Mouse (Mus musculus) neural tube, embryonic 15.5 days (tissue): ENCODE data around the gene Orai1. TPM values are rescaled to one million over a fixed set of nuclear protein-coding genes. Genes with fewer than 3 reads are reported as not detected.
"Not testable (repeated sequence)": the region's sequence is repeated elsewhere in the genome, so short reads cannot be mapped to it uniquely, and the experiment has no call there.

Source experiments
- ATAC-seq: fragments of 200-750 bp; cut with Nextera tagmentation; 2 replicates; pipeline ENCODE4 v1.8.0; 2017; ENCODE audit warnings: mild to moderate bottlenecking, moderate TSS enrichment, moderate library complexity; ENCODE audit not compliant: low FRiP score
- H3K27ac ChIP-seq: fragments of 300-500 bp; sonication (generic); replicated peaks from 2 replicates; pipeline ENCODE4 v1.5.1; 2015; ENCODE audit warnings: mild to moderate bottlenecking, inconsistent platforms
- H3K27me3 ChIP-seq: fragments of 300-500 bp; sonication (generic); replicated peaks from 2 replicates; pipeline ENCODE4 v1.6.1; 2015; ENCODE audit warnings: inconsistent platforms
- H3K36me3 ChIP-seq: fragments of 300-500 bp; sonication (generic); 2 replicates; pipeline ENCODE4 v1.6.1; 2015; ENCODE audit warnings: inconsistent platforms
- H3K4me1 ChIP-seq: fragments of 300-500 bp; sonication (generic); 2 replicates; pipeline ENCODE4 v1.6.1; 2015; ENCODE audit warnings: inconsistent platforms
- H3K4me2 ChIP-seq: fragments of 300-500 bp; sonication (generic); 2 replicates; pipeline ENCODE4 v1.6.1; 2015; ENCODE audit warnings: inconsistent platforms, mild to moderate bottlenecking, moderate library complexity
- H3K4me3 ChIP-seq: fragments of 300-500 bp; sonication (generic); replicated peaks from 2 replicates; pipeline ENCODE4 v1.5.1; 2015; ENCODE audit warnings: mild to moderate bottlenecking, inconsistent platforms
- H3K9ac ChIP-seq: fragments of 300-500 bp; sonication (generic); replicated peaks from 2 replicates; pipeline ENCODE4 v1.6.1; 2015; ENCODE audit warnings: mild to moderate bottlenecking, inconsistent platforms
- H3K9me3 ChIP-seq: fragments of 300-500 bp; sonication (generic); replicated peaks from 2 replicates; pipeline ENCODE4 v1.6.1; 2016; ENCODE audit warnings: inconsistent platforms
- WGBS: fragments of 180-500 bp; shearing (Covaris S2); methylation state at CpG from one replicate; pipeline ENCODE4 v1.1.7; 2015; ENCODE audit warnings: mixed read lengths; 5-methylcytosine and 5-hydroxymethylcytosine counted together
- polyA plus RNA-seq: library from polyadenylated mRNA; unstranded; fragments of >200 nt; fragmentation: Nextera tagmentation; extraction: Ambion mirVana; gene quantifications from 2 replicates; pipeline ENCODE4 v1.2.1, GENCODE M21; 2015

Gene Orai1
- polyA plus RNA-seq, 1 experiment from 2014 or later = 14.2 TPM

DNA sequence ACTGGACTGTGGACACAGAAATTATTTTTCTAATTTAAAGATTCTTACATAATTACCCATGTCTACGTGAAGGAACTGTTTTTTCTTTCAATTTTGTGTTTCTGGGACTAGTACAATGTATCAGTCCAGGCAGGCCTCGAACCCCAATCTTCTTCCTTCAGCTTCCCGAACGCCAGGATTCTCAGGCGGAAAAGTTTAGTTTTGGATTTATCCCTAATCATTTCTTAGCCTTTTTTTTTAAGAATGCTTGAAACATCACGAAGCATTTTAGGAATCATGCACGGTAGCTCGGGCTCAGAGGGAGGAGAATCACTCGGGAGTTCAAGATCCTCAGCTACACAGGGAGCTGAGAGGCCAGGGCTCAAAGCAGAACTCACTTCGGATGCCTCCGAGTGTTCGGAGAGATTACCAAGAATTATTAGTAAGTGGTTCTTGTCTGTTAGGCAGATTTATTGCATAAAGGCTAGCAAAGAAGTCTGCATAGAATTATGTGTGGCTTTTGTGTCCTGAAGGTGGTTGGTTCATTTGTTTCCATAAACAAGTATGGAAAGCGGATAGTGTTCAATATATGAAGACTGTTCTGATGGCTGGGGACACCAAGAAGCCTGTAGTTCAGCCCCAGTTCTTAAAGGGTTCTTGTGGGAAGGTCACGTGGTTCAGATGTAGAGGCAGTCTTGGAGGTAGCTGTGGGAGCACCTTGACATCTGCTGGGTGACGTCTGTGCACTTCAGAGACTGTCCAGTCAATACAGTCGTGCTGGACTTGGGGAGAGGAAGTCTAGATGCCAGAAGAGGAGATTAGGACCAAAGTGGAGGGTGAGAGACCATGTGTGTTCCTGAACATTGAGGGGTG, 43.6 kb downstream of the Orai1 start:
- no peaks in the 10 kb centered on the region for H3K36me3 ChIP-seq
- peak overlapping the region; percentile 39 for H3K9ac ChIP-seq
- ATAC-seq = no peak
- peak overlapping the region; percentile 55 for H3K4me2 ChIP-seq
- H3K4me3 ChIP-seq = peak overlapping the region; percentile 43
- peak overlapping the region; percentile 68 for H3K27ac ChIP-seq
- H3K9me3 ChIP-seq = no peaks in the 10 kb centered on the region
- peaks cover 7% of the 10 kb centered on the region; the same call in 1 of the 2 replicates for H3K4me1 ChIP-seq
- 45% methylated on average over 16 of the region's 16 CpGs for WGBS
- H3K27me3 ChIP-seq = no peaks in the 10 kb centered on the region

DNA sequence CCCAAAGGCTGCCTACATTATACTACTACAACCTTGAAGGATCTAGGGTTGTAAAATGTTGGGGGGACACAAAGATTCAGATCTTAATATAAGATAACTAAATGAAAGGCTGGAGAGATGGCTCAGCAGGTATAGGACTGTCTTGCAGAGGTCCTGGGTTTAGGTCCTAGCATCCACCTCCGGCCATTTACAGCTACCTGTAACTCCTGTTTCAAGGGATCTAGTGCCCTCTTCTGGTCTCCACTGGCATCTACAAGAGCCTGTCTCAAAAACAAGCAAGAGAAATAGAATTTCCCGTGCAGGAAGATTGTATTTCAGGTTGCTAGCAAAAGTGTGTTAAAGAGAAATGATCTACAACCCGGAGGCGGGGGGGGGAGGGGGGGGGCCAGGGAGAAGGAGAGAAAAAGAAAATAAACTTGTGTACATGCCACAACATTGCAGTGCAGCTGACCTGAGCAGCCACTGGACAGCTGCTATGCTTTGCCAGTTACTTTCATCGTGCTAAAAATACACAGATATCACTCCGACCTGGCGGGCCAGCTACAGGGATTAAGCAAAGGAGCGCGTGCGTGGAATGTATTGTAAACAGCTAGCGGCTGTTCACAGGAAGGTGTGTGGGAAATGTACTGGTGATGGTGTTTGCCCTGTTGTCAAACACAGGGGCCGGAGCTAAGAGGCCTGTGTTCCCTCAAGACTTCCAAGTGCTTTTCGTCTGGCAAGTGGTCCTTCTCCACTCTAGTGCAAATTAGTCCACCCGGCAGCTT, 45.1 kb downstream of the Orai1 start:
- Histone ChIP-seq H3K4me2 (no peak overlapping the region), H3K9me3 (no peaks in the 10 kb centered on the region), H3K4me1 (peaks cover 7% of the 10 kb centered on the region; the same call in 1 of the 2 replicates), H3K27ac (no peak overlapping the region), H3K36me3 (no peaks in the 10 kb centered on the region), H3K27me3 (no peaks in the 10 kb centered on the region), H3K4me3 (no peak overlapping the region), H3K9ac (no peak overlapping the region)
- ATAC-seq = no peak
- WGBS = 45% methylated on average over 14 of the region's 14 CpGs

DNA sequence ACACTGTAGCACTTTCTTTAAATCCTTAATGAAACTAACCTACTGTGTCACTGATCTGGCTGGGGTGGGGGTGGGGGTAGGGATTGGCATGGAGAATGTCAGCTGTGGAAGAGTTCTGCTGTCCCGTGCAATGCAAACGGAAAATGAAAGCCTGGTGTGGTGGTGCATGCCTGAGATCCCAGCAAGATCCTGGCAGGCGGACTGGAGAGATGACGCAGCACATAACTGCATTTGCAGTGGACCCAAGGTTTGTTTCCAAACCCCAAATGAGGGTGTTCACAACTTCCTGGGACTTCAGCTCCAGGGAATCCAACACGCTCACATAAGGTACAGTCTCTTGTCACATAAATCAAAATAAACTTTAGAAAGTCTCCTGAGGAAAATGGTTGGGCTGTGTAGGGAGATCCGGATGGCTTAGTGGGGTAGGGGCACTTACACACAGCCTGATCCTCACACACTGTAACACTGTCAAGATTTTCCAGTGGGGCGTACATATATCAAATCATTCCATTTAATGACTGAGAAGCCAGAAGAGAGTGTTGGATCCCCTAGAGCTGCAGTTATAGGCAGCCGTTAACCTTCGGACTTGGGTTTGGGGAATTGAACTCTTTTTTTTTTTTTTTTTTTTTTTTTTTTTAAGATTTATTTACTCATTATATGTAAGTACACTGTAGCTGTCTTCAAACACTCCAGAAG, 46.0 kb downstream of the Orai1 start:
- Histone ChIP-seq H3K4me2 (no peak overlapping the region), H3K4me3 (no peak overlapping the region), H3K9me3 (no peaks in the 10 kb centered on the region), H3K9ac (no peak overlapping the region), H3K4me1 (peaks cover 7% of the 10 kb centered on the region; the same call in 1 of the 2 replicates), H3K27ac (no peak overlapping the region), H3K36me3 (no peaks in the 10 kb centered on the region), H3K27me3 (no peaks in the 10 kb centered on the region)
- 84% methylated on average over 9 of the region's 9 CpGs for WGBS
- ATAC-seq = no peak

DNA sequence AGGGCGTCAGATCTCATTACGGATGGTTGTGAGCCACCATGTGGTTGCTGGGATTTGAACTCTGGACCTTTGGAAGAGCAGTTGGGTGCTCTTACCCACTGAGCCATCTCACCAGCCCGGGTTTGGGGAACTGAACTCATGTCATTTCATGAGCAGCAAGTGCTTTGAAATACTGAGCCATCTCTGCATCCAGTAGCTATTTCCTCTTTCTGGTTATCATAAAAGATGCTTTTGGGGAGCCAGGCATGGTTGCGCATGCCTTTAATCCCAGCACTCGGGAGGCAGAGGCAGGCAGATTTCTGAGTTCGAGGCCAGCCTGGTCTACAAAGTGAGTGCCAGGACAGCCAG, 46.5 kb downstream of the Orai1 start:
- not testable (repeated sequence) for H3K4me2 ChIP-seq, H3K27ac ChIP-seq, H3K36me3 ChIP-seq, H3K9ac ChIP-seq, H3K4me1 ChIP-seq, ATAC-seq, H3K9me3 ChIP-seq, H3K4me3 ChIP-seq, H3K27me3 ChIP-seq
- 78% methylated on average over 6 of the region's 6 CpGs for WGBS

DNA sequence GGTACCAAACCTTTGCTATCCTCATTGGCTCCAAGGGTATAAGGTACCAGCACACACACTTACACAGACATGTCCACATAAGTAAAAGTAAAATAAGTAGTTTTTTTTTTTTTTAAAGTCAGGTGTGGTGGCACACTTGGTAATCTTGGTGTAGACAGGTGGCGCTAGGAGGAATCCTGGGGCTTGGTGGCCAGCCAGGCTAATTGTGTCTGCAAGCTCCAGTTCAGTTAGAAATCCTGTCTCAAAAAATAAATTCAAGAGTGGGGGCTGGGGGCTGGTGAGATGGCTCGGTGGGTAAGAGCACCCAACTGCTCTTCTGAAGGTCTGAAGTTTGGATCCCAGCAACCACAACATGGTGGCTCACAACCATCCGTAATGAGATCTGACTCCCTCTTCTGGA, 48.3 kb downstream of the Orai1 start:
- Histone ChIP-seq H3K9ac (no peak overlapping the region), H3K27me3 (no peaks in the 10 kb centered on the region), H3K4me2 (no peak overlapping the region), H3K4me1 (peaks cover 7% of the 10 kb centered on the region; the same call in 1 of the 2 replicates), H3K9me3 (no peaks in the 10 kb centered on the region), H3K27ac (no peak overlapping the region), H3K36me3 (no peaks in the 10 kb centered on the region), H3K4me3 (no peak overlapping the region)
- no peak for ATAC-seq
- 93% methylated on average over 3 of the region's 3 CpGs for WGBS

DNA sequence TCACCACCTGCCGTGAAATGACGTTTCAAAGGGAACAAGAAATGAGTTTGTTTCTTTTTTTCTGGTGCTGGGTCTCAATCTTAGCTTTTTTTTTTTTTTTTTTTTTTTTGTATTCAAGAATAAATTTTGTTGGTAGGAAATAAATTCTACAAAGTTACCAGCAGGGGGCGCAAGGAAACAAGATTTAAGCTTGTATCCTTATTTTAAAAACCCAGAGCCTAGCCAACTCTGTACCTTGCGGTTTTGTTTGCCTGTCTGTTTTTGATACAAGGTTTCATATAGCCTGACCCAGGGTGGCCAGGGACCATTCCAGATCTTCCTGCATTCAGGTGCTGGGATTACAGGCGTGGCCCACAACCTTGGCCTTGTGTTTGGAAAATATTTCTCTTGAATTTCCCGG, 49.3 kb downstream of the Orai1 start:
- Histone ChIP-seq H3K9me3 (no peaks in the 10 kb centered on the region), H3K27ac (no peak overlapping the region), H3K27me3 (no peaks in the 10 kb centered on the region), H3K4me3 (no peak overlapping the region), H3K4me1 (peaks cover 5% of the 10 kb centered on the region; the same call in 1 of the 2 replicates), H3K9ac (no peak overlapping the region), H3K36me3 (no peaks in the 10 kb centered on the region), H3K4me2 (no peak overlapping the region)
- ATAC-seq = no peak
- WGBS = 31% methylated on average over 6 of the region's 6 CpGs

DNA sequence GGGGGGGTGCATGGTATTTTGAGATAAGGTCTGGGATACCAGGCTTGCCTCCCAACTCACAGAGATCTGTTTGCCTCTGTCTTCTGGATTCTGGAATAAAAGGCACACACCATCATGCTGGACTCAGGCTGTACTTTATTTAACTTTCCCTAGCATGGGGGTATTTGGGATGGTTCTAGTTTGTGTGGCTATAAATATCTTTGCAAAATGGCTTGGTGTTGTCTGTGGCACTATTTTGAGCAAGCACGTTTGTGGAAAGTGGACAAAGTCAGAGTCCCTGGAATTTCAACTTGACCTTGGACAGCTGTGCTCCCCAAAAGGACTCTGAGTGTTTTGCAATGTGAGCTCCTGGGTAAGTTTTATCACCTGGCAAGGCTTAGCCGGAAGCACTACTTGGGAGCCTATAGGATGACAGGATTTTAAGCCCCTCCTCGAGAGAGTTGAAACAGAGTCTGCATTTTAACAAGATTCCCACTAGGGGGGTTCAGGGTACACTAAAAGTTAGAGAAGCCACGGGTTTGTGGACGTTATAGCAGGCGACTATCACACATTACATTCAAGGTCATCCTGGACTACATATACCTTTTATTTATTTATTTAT, 52.6 kb downstream of the Orai1 start:
- Histone ChIP-seq H3K4me1 (no peaks in the 10 kb centered on the region; the same call in 1 of the 2 replicates), H3K36me3 (no peaks in the 10 kb centered on the region), H3K27me3 (no peaks in the 10 kb centered on the region), H3K4me3 (no peak overlapping the region), H3K4me2 (no peak overlapping the region), H3K27ac (no peak overlapping the region), H3K9me3 (no peaks in the 10 kb centered on the region), H3K9ac (no peak overlapping the region)
- 21% methylated on average over 6 of the region's 6 CpGs for WGBS
- peak; percentile 35; the same call in 1 of the 2 replicates for ATAC-seq

DNA sequence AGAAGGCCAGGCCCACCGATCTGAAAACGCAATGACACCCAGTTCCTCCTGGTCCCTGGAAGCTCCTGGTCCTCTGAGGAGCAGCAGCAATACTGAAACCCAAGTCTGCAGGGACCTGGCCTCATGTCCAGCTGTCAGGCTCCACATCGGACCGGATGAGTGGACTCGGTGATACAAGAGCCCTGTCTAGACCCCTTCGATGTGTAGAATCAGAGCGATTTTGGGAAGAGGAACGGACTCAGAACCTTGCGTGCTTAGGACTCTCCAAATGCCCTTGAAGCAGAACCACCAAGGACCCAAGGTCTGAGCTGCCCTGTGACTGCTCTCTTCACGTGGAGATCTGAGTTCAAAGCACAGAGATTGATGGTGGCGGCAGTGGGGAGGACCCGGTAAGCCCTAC, 53.2 kb downstream of the Orai1 start, which contains the start of gene Tmem120b:
TSS of gene Tmem120b (plus strand) at position 301 of the 400 bp plus-strand sequence.
- Histone ChIP-seq H3K27ac (no peak within 1 kb of the TSS), H3K27me3 (no peaks in the 10 kb centered on the region)
- ATAC-seq = no peak

DNA sequence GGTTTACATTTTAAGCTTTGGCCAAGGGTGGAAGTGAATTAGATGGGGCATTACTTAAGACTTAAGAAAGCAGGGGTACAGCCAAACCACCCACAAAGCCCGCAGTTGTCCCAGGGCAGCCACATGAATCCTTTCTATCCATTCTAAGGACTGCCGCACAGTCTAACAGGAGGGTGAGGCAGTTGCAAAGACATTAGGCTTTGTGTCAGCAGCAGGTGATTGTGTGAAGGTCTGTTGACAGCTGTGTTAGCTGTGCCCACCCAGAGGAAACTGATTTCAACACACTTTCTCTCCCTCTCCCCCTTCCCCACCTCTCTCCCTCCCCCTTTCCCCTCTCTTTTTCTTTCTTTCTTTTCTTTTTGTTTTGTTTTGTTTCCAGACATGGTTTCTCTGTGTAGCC, 53.8 kb downstream of the Orai1 start:
- Histone ChIP-seq H3K4me3 (no peak overlapping the region), H3K4me1 (no peaks in the 10 kb centered on the region; the same call in 1 of the 2 replicates), H3K9me3 (no peaks in the 10 kb centered on the region), H3K36me3 (no peaks in the 10 kb centered on the region), H3K27ac (no peak overlapping the region), H3K27me3 (no peaks in the 10 kb centered on the region), H3K4me2 (no peak overlapping the region), H3K9ac (no peak overlapping the region)
- 93% methylated on average over 2 of the region's 2 CpGs for WGBS
- no peak for ATAC-seq

More for the DNA sequence above, 53.2 kb downstream of the Orai1 start, which contains the start of gene Tmem120b:
- Histone ChIP-seq H3K9me3 (no peaks in the 10 kb centered on the region), H3K4me2 (no peak within 1 kb of the TSS), H3K36me3 (no peaks in the 10 kb centered on the region), H3K9ac (no peak within 1 kb of the TSS), H3K4me3 (no peak within 1 kb of the TSS), H3K4me1 (no peaks in the 10 kb centered on the region; the same call in 1 of the 2 replicates)
- WGBS = 89% methylated on average over 12 of the region's 12 CpGs

DNA sequence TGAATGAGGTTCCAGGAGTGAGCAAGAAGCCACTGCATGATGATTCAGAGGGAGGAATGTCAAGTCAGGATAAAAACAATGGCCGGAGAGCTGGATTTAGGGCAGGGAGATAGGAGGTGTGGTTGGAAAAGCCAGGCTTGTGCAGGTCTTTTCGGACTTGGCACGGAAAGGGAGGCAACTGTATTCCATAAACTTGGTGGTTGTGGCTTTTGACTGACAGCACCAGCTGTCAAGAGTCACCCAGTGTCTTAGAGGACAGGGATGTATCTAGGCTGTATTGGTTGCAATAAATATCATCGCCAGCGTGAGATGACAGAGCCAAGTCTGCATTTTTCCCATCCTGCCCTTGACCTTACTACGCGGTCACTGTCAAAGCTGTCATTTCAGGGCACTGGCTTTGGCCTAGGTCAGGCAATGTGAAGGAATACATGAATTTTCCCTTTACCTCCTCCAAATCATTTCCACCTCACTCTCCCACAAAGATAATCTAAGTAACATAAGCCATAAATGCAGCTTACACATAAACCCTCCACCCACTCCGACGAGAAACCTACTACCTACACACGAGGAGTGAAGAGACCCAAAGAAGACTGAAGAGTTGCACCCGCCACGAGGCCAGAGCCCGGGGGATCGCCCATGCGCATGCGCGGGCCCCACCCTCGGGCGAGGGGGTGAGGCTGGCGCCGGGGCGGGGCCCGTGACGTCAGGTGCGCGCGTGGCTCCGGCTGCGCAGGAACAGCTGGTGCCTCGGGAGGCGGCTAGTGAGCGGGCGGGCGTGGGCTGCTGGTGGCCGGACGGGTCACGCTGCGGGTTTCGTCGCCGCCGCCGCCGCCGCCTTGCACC, 60.9 kb downstream of the Orai1 start:
- no peaks in the 10 kb centered on the region for H3K27me3 ChIP-seq
- peak; percentile 97 for ATAC-seq
- peak overlapping the region; percentile 83 for H3K27ac ChIP-seq
- no peaks in the 10 kb centered on the region for H3K9me3 ChIP-seq
- no peaks in the 10 kb centered on the region for H3K36me3 ChIP-seq
- peak overlapping the region; percentile 85 for H3K4me2 ChIP-seq
- H3K4me3 ChIP-seq = peak overlapping the region; percentile 88
- H3K9ac ChIP-seq = peak overlapping the region; percentile 82
- 10% methylated on average over 39 of the region's 45 CpGs for WGBS
- H3K4me1 ChIP-seq = peaks cover 26% of the 10 kb centered on the region
